Mouse (Mus musculus) spleen, adult 2 months (tissue): ENCODE measurements at regions not wholly inside any gene's neighbourhood (a gene's known extent, or its start where the extent isn't known, plus 50 kb on each side); places are given as distances from the start of the nearest gene placed in this dataset.

Experiments
- DNase-seq, 2 experiments: peaks; one replicate each; pipeline versions ENCODE4 v3.0.0 to v3.0.0-alpha.2; 2012 to 2021; ENCODE audit warnings: low spot score in 2 of 2, low read depth in 1 of 2
- H3K27ac ChIP-seq: fragments of 200-500 bp; 2 replicates; pipeline ENCODE4 v1.5.1; 2012; ENCODE audit warnings: low read length, inconsistent platforms; ENCODE audit not compliant: insufficient read depth
- H3K27me3 ChIP-seq: fragments of 200-500 bp; 2 replicates; pipeline ENCODE4 v1.6.1; 2012; ENCODE audit warnings: mild to moderate bottlenecking, moderate library complexity, low read length, inconsistent platforms; ENCODE audit not compliant: control insufficient read depth, insufficient read depth
- H3K36me3 ChIP-seq: fragments of 200-500 bp; 2 replicates; pipeline ENCODE4 v1.6.1; 2012; ENCODE audit warnings: mild to moderate bottlenecking, low read length, inconsistent platforms; ENCODE audit not compliant: control insufficient read depth, insufficient read depth
- H3K4me1 ChIP-seq: fragments of 200-500 bp; 2 replicates; pipeline ENCODE4 v1.6.1; 2011; ENCODE audit warnings: inconsistent platforms; ENCODE audit not compliant: control insufficient read depth, insufficient read depth, insufficient read length
- H3K4me3 ChIP-seq: fragments of 200-500 bp; 2 replicates; pipeline ENCODE4 v1.5.1; 2011; ENCODE audit warnings: mild to moderate bottlenecking, inconsistent platforms; ENCODE audit not compliant: insufficient read depth, insufficient read length; ENCODE audit errors: extremely low read depth
- CTCF ChIP-seq: fragments of 200-500 bp; IDR thresholded peaks from 2 replicates; pipeline ENCODE4 v1.5.1; 2011; ENCODE audit warnings: mild to moderate bottlenecking, inconsistent platforms; ENCODE audit not compliant: insufficient read depth, insufficient read length, insufficient replicate concordance; ENCODE audit errors: extremely low read depth
- POLR2A ChIP-seq: fragments of 200-500 bp; IDR thresholded peaks from 2 replicates; pipeline ENCODE4 v1.6.1; 2011; ENCODE audit warnings: low read depth, low read length, inconsistent platforms
- WGBS: fragments of 180-500 bp; shearing (Covaris S2); methylation state at CpG from one replicate; pipeline ENCODE4 v1.1.7; 2018; 5-methylcytosine and 5-hydroxymethylcytosine counted together

- H3K36me3 ChIP-seq = no peaks in the 10 kb centered on the region
- TF ChIP-seq POLR2A (no peak), CTCF (no peak)
- WGBS = 33% methylated on average over 1 of the region's 1 CpGs
- no peak for DNase-seq
- no peaks in the 10 kb centered on the region for H3K27me3 ChIP-seq
- no peaks in the 10 kb centered on the region for H3K4me1 ChIP-seq
- no peak overlapping the region for H3K27ac ChIP-seq
- H3K4me3 ChIP-seq = no peak overlapping the region
Measured at GRCm38 (mm10) chr13:28687838-28688237, 265.7 kb downstream of the Sox4 start.

GRCm38 (mm10) chr13:28684311-28684710 is 269.2 kb downstream of the Sox4 start:
- 93% methylated on average over 3 of the region's 3 CpGs for WGBS
- H3K36me3 ChIP-seq = no peaks in the 10 kb centered on the region
- no peaks in the 10 kb centered on the region for H3K27me3 ChIP-seq
- H3K4me3 ChIP-seq = no peak overlapping the region
- no peak for TF ChIP-seq CTCF
- TF ChIP-seq POLR2A = no peak
- H3K27ac ChIP-seq = no peak overlapping the region
- DNase-seq = no peak
- no peaks in the 10 kb centered on the region for H3K4me1 ChIP-seq

- no peak overlapping the region for H3K27ac ChIP-seq
- WGBS = 96% methylated on average over 1 of the region's 1 CpGs
- no peaks in the 10 kb centered on the region for H3K27me3 ChIP-seq
- no peak for TF ChIP-seq POLR2A
- H3K4me1 ChIP-seq = no peaks in the 10 kb centered on the region
- no peak for DNase-seq
- H3K36me3 ChIP-seq = no peaks in the 10 kb centered on the region
- no peak overlapping the region for H3K4me3 ChIP-seq
Measured at GRCm38 (mm10) chr13:28680266-28680665, 273.2 kb downstream of the Sox4 start.

- no peak for DNase-seq
- Histone ChIP-seq H3K4me3 (no peak overlapping the region), H3K27ac (no peak overlapping the region), H3K36me3 (no peaks in the 10 kb centered on the region), H3K27me3 (no peaks in the 10 kb centered on the region), H3K4me1 (no peaks in the 10 kb centered on the region)
- 86% methylated on average over 3 of the region's 3 CpGs for WGBS
- TF ChIP-seq POLR2A (no peak), CTCF (no peak)
Measured at GRCm38 (mm10) chr13:28673622-28674021, 279.9 kb downstream of the Sox4 start.

GRCm38 (mm10) chr13:28671543-28671942 is 282.0 kb downstream of the Sox4 start:
- H3K36me3 ChIP-seq = no peaks in the 10 kb centered on the region
- H3K4me3 ChIP-seq = peak overlapping the region; percentile 24; the same call in 1 of the 2 replicates
- 57% methylated on average over 11 of the region's 11 CpGs for WGBS
- no peaks in the 10 kb centered on the region for H3K4me1 ChIP-seq
- TF ChIP-seq CTCF (no peak), POLR2A (no peak)
- H3K27ac ChIP-seq = no peak overlapping the region
- no peak for DNase-seq
- no peaks in the 10 kb centered on the region for H3K27me3 ChIP-seq

GRCm38 (mm10) chr13:28669832-28670585 is 283.5 kb downstream of the Sox4 start:
- Histone ChIP-seq H3K36me3 (no peaks in the 10 kb centered on the region), H3K27ac (no peak overlapping the region), H3K27me3 (no peaks in the 10 kb centered on the region), H3K4me3 (no peak overlapping the region), H3K4me1 (no peaks in the 10 kb centered on the region)
- no peak for DNase-seq
- TF ChIP-seq POLR2A = no peak
- 76% methylated on average over 4 of the region's 4 CpGs for WGBS

GRCm38 (mm10) chr13:28666832-28667231 is 286.7 kb downstream of the Sox4 start:
- Histone ChIP-seq H3K27ac (no peak overlapping the region), H3K4me3 (no peak overlapping the region), H3K36me3 (no peaks in the 10 kb centered on the region), H3K27me3 (no peaks in the 10 kb centered on the region), H3K4me1 (no peaks in the 10 kb centered on the region)
- TF ChIP-seq POLR2A = no peak
- no peak for TF ChIP-seq CTCF
- DNase-seq = no peak
- 86% methylated on average over 3 of the region's 3 CpGs for WGBS
